Mouse (Mus musculus) ES-CJ7 (cell line): ENCODE results near the gene Ppm1h.

Experiments used
- DNase-seq: peaks from one replicate; pipeline ENCODE4 v3.0.0; 2011; ENCODE audit warnings: low read depth, low spot score

Gene Ppm1h

GRCm38 (mm10) chr10:122970188-122970587 lies 291.6 kb downstream of the Ppm1h start:
- DNase-seq: no peak

GRCm38 (mm10) chr10:122973241-122973640 lies 294.7 kb downstream of the Ppm1h start:
- no peak for DNase-seq

- no peak for DNase-seq
Observed at GRCm38 (mm10) chr10:122976038-122976437, 297.5 kb downstream of the Ppm1h start.

GRCm38 (mm10) chr10:122979356-122979755 lies 300.8 kb downstream of the Ppm1h start:
- no peak for DNase-seq

GRCm38 (mm10) chr10:122980123-122980522 lies 301.6 kb downstream of the Ppm1h start:
- DNase-seq: no peak

- DNase-seq: no peak
Observed at GRCm38 (mm10) chr10:122982909-122983578, 304.5 kb downstream of the Ppm1h start.

GRCm38 (mm10) chr10:122983579-122984530 lies 305.3 kb downstream of the Ppm1h start:
- DNase-seq: no peak

GRCm38 (mm10) chr10:122984531-122985251 lies 306.1 kb downstream of the Ppm1h start:
- no peak for DNase-seq

- DNase-seq: peak; percentile 37
Observed at GRCm38 (mm10) chr10:122985252-122985514, 306.6 kb downstream of the Ppm1h start.

- peak; percentile 63 for DNase-seq
Observed at GRCm38 (mm10) chr10:122985515-122986319, 307.2 kb downstream of the Ppm1h start.

GRCm38 (mm10) chr10:122986320-122987225 lies 308.0 kb downstream of the Ppm1h start:
- peak; percentile 60 for DNase-seq

GRCm38 (mm10) chr10:122987671-122988128 lies 309.1 kb downstream of the Ppm1h start:
- DNase-seq: peak; percentile 76

GRCm38 (mm10) chr10:122988372-122988771 lies 309.8 kb downstream of the Ppm1h start:
- DNase-seq: no peak

GRCm38 (mm10) chr10:122989916-122990315 lies 311.4 kb downstream of the Ppm1h start:
- no peak for DNase-seq

GRCm38 (mm10) chr10:122990606-122991005 lies 312.0 kb downstream of the Ppm1h start:
- peak; percentile 29 for DNase-seq

GRCm38 (mm10) chr10:122991053-122991452 lies 312.5 kb downstream of the Ppm1h start:
- no peak for DNase-seq

GRCm38 (mm10) chr10:122991648-122992047 lies 313.1 kb downstream of the Ppm1h start:
- no peak for DNase-seq

GRCm38 (mm10) chr10:122994402-122995107 lies 316.0 kb downstream of the Ppm1h start:
- no peak for DNase-seq
